Mouse (Mus musculus): Measurements from ENCODE around the gene Uckl1. TPM values are rescaled to one million over a fixed set of nuclear protein-coding genes. Genes with fewer than 3 reads are reported as not detected.
A peak's percentile ranks its signal among the peaks of the same experiment; 100 is the strongest.

Uckl1 gene
- 60.9 and 63.5 TPM in 2 replicates for polyA plus RNA-seq (2015; fragmentation: Nextera tagmentation; extraction: Ambion mirVana)

- Histone ChIP-seq H3K9ac (no peak within 1 kb of the TSS), H3K27ac (no peak within 1 kb of the TSS), H3K4me2 (no peak within 1 kb of the TSS), H3K9me3 (no peaks in the 10 kb centered on the region), H3K27me3 (replicated peaks) (no peaks in the 10 kb centered on the region), H3K36me3 (peaks cover 51% of the 10 kb centered on the region), H3K4me3 (replicated peaks) (no peak within 1 kb of the TSS), H3K4me1 (peaks cover 14% of the 10 kb centered on the region)
- 93% methylated on average over 4 of the region's 4 CpGs for WGBS
- no peak for ATAC-seq (ENCODE audit: insufficient read depth, low FRiP score, low read depth)
Observed at GRCm38 (mm10) chr2:181584411-181584942, at the start of gene Uckl1. Gene Uckl1, minus strand, starts transcription at chr2:181584892.

GRCm38 (mm10) chr2:181632624-181633023 is 47.9 kb upstream of the Uckl1 start:
- no peaks in the 10 kb centered on the region for H3K27me3 ChIP-seq (replicated peaks)
- no peaks in the 10 kb centered on the region for H3K9me3 ChIP-seq
- WGBS: 97% methylated on average over 6 of the region's 6 CpGs
- no peak overlapping the region for H3K27ac ChIP-seq
- peaks cover 46% of the 10 kb centered on the region for H3K36me3 ChIP-seq
- H3K4me3 ChIP-seq (replicated peaks): no peak overlapping the region
- H3K4me1 ChIP-seq: no peaks in the 10 kb centered on the region
- no peak overlapping the region for H3K9ac ChIP-seq
- no peak for ATAC-seq (ENCODE audit: insufficient read depth, low FRiP score, low read depth)
- H3K4me2 ChIP-seq: no peak overlapping the region

- Histone ChIP-seq H3K36me3 (peaks cover 20% of the 10 kb centered on the region), H3K27ac (no peak overlapping the region), H3K27me3 (replicated peaks) (no peaks in the 10 kb centered on the region), H3K9me3 (no peaks in the 10 kb centered on the region), H3K4me2 (no peak overlapping the region), H3K4me1 (no peaks in the 10 kb centered on the region), H3K4me3 (replicated peaks) (no peak overlapping the region), H3K9ac (no peak overlapping the region)
- no peak for ATAC-seq (ENCODE audit: insufficient read depth, low FRiP score, low read depth)
Observed at GRCm38 (mm10) chr2:181628471-181628870, 43.8 kb upstream of the Uckl1 start.

- H3K9me3 ChIP-seq: no peaks in the 10 kb centered on the region
- H3K4me2 ChIP-seq: no peak overlapping the region
- ATAC-seq (ENCODE audit: insufficient read depth, low FRiP score, low read depth): no peak
- H3K36me3 ChIP-seq: peaks cover 17% of the 10 kb centered on the region
- no peak overlapping the region for H3K27ac ChIP-seq
- H3K4me3 ChIP-seq (replicated peaks): no peak overlapping the region
- H3K9ac ChIP-seq: no peak overlapping the region
- H3K27me3 ChIP-seq (replicated peaks): no peaks in the 10 kb centered on the region
- H3K4me1 ChIP-seq: no peaks in the 10 kb centered on the region
Observed at GRCm38 (mm10) chr2:181623401-181623800, 38.7 kb upstream of the Uckl1 start.

- no peak overlapping the region for H3K4me2 ChIP-seq
- ATAC-seq (ENCODE audit: insufficient read depth, low FRiP score, low read depth): no peak
- no peak overlapping the region for H3K27ac ChIP-seq
- peaks cover 17% of the 10 kb centered on the region for H3K36me3 ChIP-seq
- H3K9ac ChIP-seq: no peak overlapping the region
- no peaks in the 10 kb centered on the region for H3K9me3 ChIP-seq
- H3K4me1 ChIP-seq: no peaks in the 10 kb centered on the region
- no peak overlapping the region for H3K4me3 ChIP-seq (replicated peaks)
- H3K27me3 ChIP-seq (replicated peaks): no peaks in the 10 kb centered on the region
- WGBS: 89% methylated on average over 5 of the region's 5 CpGs
Observed at GRCm38 (mm10) chr2:181618761-181619495, 34.2 kb upstream of the Uckl1 start.

- 0 out of 2 replicates have a peak, but pooled peaks cover 6% of the 10 kb centered on the region for H3K27me3 ChIP-seq (replicated peaks)
- no peak overlapping the region for H3K27ac ChIP-seq
- peaks cover 23% of the 10 kb centered on the region; the same call in 1 of the 2 replicates for H3K4me1 ChIP-seq
- no peak overlapping the region; the same call in 1 of the 2 replicates for H3K4me3 ChIP-seq (replicated peaks)
- WGBS: 69% methylated on average over 4 of the region's 4 CpGs
- peak overlapping the region; percentile 70; the same call in 1 of the 2 replicates for H3K4me2 ChIP-seq
- no peaks in the 10 kb centered on the region for H3K36me3 ChIP-seq
- H3K9ac ChIP-seq: no peak overlapping the region
- ATAC-seq (ENCODE audit: insufficient read depth, low FRiP score, low read depth): no peak
- no peaks in the 10 kb centered on the region for H3K9me3 ChIP-seq
Observed at GRCm38 (mm10) chr2:181602367-181602766, 17.7 kb upstream of the Uckl1 start.

- Histone ChIP-seq H3K4me2 (peak overlapping the region; percentile 70), H3K4me3 (replicated peaks) (peak overlapping the region; percentile 94), H3K9me3 (no peaks in the 10 kb centered on the region), H3K4me1 (peaks cover 28% of the 10 kb centered on the region; the same call in 1 of the 2 replicates), H3K36me3 (no peaks in the 10 kb centered on the region), H3K9ac (peak overlapping the region; percentile 89), H3K27ac (no peak overlapping the region; the same call in 1 of the 2 replicates), H3K27me3 (replicated peaks) (0 out of 2 replicates have a peak, but pooled peaks cover 6% of the 10 kb centered on the region)
- no peak for ATAC-seq (ENCODE audit: insufficient read depth, low FRiP score, low read depth)
- 26% methylated on average over 10 of the region's 10 CpGs for WGBS
Observed at GRCm38 (mm10) chr2:181601751-181602145, 17.1 kb upstream of the Uckl1 start.

GRCm38 (mm10) chr2:181600828-181601750 is 16.4 kb upstream of the Uckl1 start:
- Histone ChIP-seq H3K9me3 (no peaks in the 10 kb centered on the region), H3K9ac (peak overlapping the region; percentile 89), H3K4me1 (peaks cover 33% of the 10 kb centered on the region), H3K4me2 (peak overlapping the region; percentile 70), H3K36me3 (no peaks in the 10 kb centered on the region), H3K27ac (peak overlapping the region; percentile 80), H3K4me3 (replicated peaks) (peak overlapping the region; percentile 94), H3K27me3 (replicated peaks) (0 out of 2 replicates have a peak, but pooled peaks cover 6% of the 10 kb centered on the region)
- peak; percentile 91 for ATAC-seq (ENCODE audit: insufficient read depth, low FRiP score, low read depth)
- 1% methylated on average over 57 of the region's 57 CpGs for WGBS

- H3K27me3 ChIP-seq (replicated peaks): 0 out of 2 replicates have a peak, but pooled peaks cover 6% of the 10 kb centered on the region
- peak overlapping the region; percentile 27; the same call in 1 of the 2 replicates for H3K9ac ChIP-seq
- H3K4me2 ChIP-seq: peak overlapping the region; percentile 70
- H3K36me3 ChIP-seq: no peaks in the 10 kb centered on the region
- H3K27ac ChIP-seq: peak overlapping the region; percentile 62; the same call in 1 of the 2 replicates
- H3K4me3 ChIP-seq (replicated peaks): peak overlapping the region; percentile 94
- no peak for ATAC-seq (ENCODE audit: insufficient read depth, low FRiP score, low read depth)
- no peaks in the 10 kb centered on the region for H3K9me3 ChIP-seq
- H3K4me1 ChIP-seq: peaks cover 35% of the 10 kb centered on the region
- 61% methylated on average over 6 of the region's 6 CpGs for WGBS
Observed at GRCm38 (mm10) chr2:181600226-181600758, 15.6 kb upstream of the Uckl1 start.

- peak within 1 kb of the TSS; percentile 68 for H3K4me3 ChIP-seq (replicated peaks)
- peak within 1 kb of the TSS; percentile 95 for H3K27ac ChIP-seq
- peak within 1 kb of the TSS; percentile 71 for H3K9ac ChIP-seq
- H3K4me2 ChIP-seq: peak within 1 kb of the TSS; percentile 90
- H3K36me3 ChIP-seq: no peaks in the 10 kb centered on the region
- H3K9me3 ChIP-seq: no peaks in the 10 kb centered on the region
- WGBS: 2% methylated on average over 71 of the region's 71 CpGs
- H3K27me3 ChIP-seq (replicated peaks): 0 out of 2 replicates have a peak, but pooled peaks cover 6% of the 10 kb centered on the region
- peak; percentile 44; the same call in 1 of the 2 replicates for ATAC-seq (ENCODE audit: insufficient read depth, low FRiP score, low read depth)
- H3K4me1 ChIP-seq: peaks cover 38% of the 10 kb centered on the region
Observed at GRCm38 (mm10) chr2:181598454-181599351, 14.0 kb upstream of the Uckl1 start, which contains the start of gene Samd10. Gene Samd10, minus strand, starts transcription at chr2:181599212.
